Mouse (Mus musculus): ENCODE results near the gene Il2rb. TPM values are rescaled to one million over a fixed set of nuclear protein-coding genes. Genes with fewer than 3 reads are reported as not detected.

The Il2rb gene
- 2.0 and 2.1 TPM in 2 replicates for polyA plus RNA-seq (2015; fragmentation: Nextera tagmentation; extraction: Ambion mirVana)

- no peak for ATAC-seq
- WGBS (ENCODE audit: insufficient replicate concordance): 73% methylated on average over 10 of the region's 11 CpGs
- H3K27me3 ChIP-seq (ENCODE audit: insufficient read depth, low read length): no peaks in the 10 kb centered on the region
These were observed at the start of gene Il2rb for GRCm38 (mm10) chr15:78494968-78495406. Gene Il2rb, minus strand, starts transcription at chr15:78495271.

GRCm38 (mm10) chr15:78544561-78545001, 49.5 kb upstream of the Il2rb start, which contains the start of gene Sstr3:
Gene Sstr3, minus strand, starts transcription at chr15:78544685.
- Histone ChIP-seq H3K4me3 (ENCODE audit: low read depth, low read length) (no peak within 1 kb of the TSS), H3K27me3 (ENCODE audit: insufficient read depth, low read length) (0 out of 2 replicates have a peak, but pooled peaks cover 4% of the 10 kb centered on the region), H3K4me1 (ENCODE audit: insufficient read depth) (0 out of 2 replicates have a peak, but pooled peaks cover 9% of the 10 kb centered on the region), H3K9me3 (ENCODE audit: low read length) (no peaks in the 10 kb centered on the region), H3K36me3 (replicated peaks; ENCODE audit: insufficient read depth, low read length) (no peaks in the 10 kb centered on the region), H3K9ac (replicated peaks) (no peak within 1 kb of the TSS), H3K27ac (ENCODE audit: low read depth) (no peak within 1 kb of the TSS), H3K4me2 (ENCODE audit: low read depth, low read length) (no peak within 1 kb of the TSS)
- 13% methylated on average over 14 of the region's 14 CpGs for WGBS (ENCODE audit: insufficient replicate concordance)
- DNase-seq (no peak), ATAC-seq (no peak)
- no peak for TF ChIP-seq CTCF (IDR thresholded peaks at IDR 0.05; ENCODE audit: low read depth)

More at GRCm38 (mm10) chr15:78494968-78495406, at the start of gene Il2rb:
- H3K27ac ChIP-seq (ENCODE audit: low read depth): no peak within 1 kb of the TSS
- DNase-seq: no peak
- H3K9ac ChIP-seq (replicated peaks): no peak within 1 kb of the TSS
- H3K36me3 ChIP-seq (replicated peaks; ENCODE audit: insufficient read depth, low read length): no peaks in the 10 kb centered on the region
- H3K4me3 ChIP-seq (ENCODE audit: low read depth, low read length): no peak within 1 kb of the TSS
- no peak within 1 kb of the TSS for H3K4me2 ChIP-seq (ENCODE audit: low read depth, low read length)
- no peak for TF ChIP-seq CTCF (IDR thresholded peaks at IDR 0.05; ENCODE audit: low read depth)
- TF ChIP-seq EP300 (IDR thresholded peaks at IDR 0.05; ENCODE audit: low read depth): no peak
- no peaks in the 10 kb centered on the region for H3K9me3 ChIP-seq (ENCODE audit: low read length)
- no peaks in the 10 kb centered on the region for H3K4me1 ChIP-seq (ENCODE audit: insufficient read depth)

- Histone ChIP-seq H3K4me3 (ENCODE audit: low read depth, low read length) (no peak overlapping the region), H3K27me3 (ENCODE audit: insufficient read depth, low read length) (0 out of 2 replicates have a peak, but pooled peaks cover 4% of the 10 kb centered on the region)
These were observed 49.0 kb upstream of the Il2rb start for GRCm38 (mm10) chr15:78544041-78544440.

GRCm38 (mm10) chr15:78542767-78543303, 47.8 kb upstream of the Il2rb start:
- 0 out of 2 replicates have a peak, but pooled peaks cover 3% of the 10 kb centered on the region for H3K4me1 ChIP-seq (ENCODE audit: insufficient read depth)
- H3K9me3 ChIP-seq (ENCODE audit: low read length): no peaks in the 10 kb centered on the region
- H3K4me2 ChIP-seq (ENCODE audit: low read depth, low read length): no peak overlapping the region
- DNase-seq: no peak
- ATAC-seq: no peak
- WGBS (ENCODE audit: insufficient replicate concordance): 64% methylated on average over 7 of the region's 7 CpGs
- no peak overlapping the region for H3K4me3 ChIP-seq (ENCODE audit: low read depth, low read length)
- 0 out of 2 replicates have a peak, but pooled peaks cover 4% of the 10 kb centered on the region for H3K27me3 ChIP-seq (ENCODE audit: insufficient read depth, low read length)
- no peak overlapping the region for H3K27ac ChIP-seq (ENCODE audit: low read depth)
- H3K36me3 ChIP-seq (replicated peaks; ENCODE audit: insufficient read depth, low read length): no peaks in the 10 kb centered on the region
- TF ChIP-seq CTCF (IDR thresholded peaks at IDR 0.05; ENCODE audit: low read depth) (no peak), EP300 (IDR thresholded peaks at IDR 0.05; ENCODE audit: low read depth) (no peak)
- no peak overlapping the region for H3K9ac ChIP-seq (replicated peaks)

More at GRCm38 (mm10) chr15:78544041-78544440, 49.0 kb upstream of the Il2rb start:
- no peak for TF ChIP-seq EP300 (IDR thresholded peaks at IDR 0.05; ENCODE audit: low read depth)
- no peak for TF ChIP-seq CTCF (IDR thresholded peaks at IDR 0.05; ENCODE audit: low read depth)
- Histone ChIP-seq H3K4me1 (ENCODE audit: insufficient read depth) (0 out of 2 replicates have a peak, but pooled peaks cover 9% of the 10 kb centered on the region), H3K4me2 (ENCODE audit: low read depth, low read length) (no peak overlapping the region), H3K36me3 (replicated peaks; ENCODE audit: insufficient read depth, low read length) (no peaks in the 10 kb centered on the region), H3K9ac (replicated peaks) (no peak overlapping the region), H3K9me3 (ENCODE audit: low read length) (no peaks in the 10 kb centered on the region), H3K27ac (ENCODE audit: low read depth) (no peak overlapping the region)
- ATAC-seq (no peak), DNase-seq (no peak)
- WGBS (ENCODE audit: insufficient replicate concordance): 74% methylated on average over 15 of the region's 15 CpGs

GRCm38 (mm10) chr15:78542098-78542766, 47.2 kb upstream of the Il2rb start:
- Histone ChIP-seq H3K4me2 (ENCODE audit: low read depth, low read length) (no peak overlapping the region), H3K27me3 (ENCODE audit: insufficient read depth, low read length) (0 out of 2 replicates have a peak, but pooled peaks cover 4% of the 10 kb centered on the region), H3K27ac (ENCODE audit: low read depth) (no peak overlapping the region), H3K9me3 (ENCODE audit: low read length) (no peaks in the 10 kb centered on the region), H3K4me1 (ENCODE audit: insufficient read depth) (0 out of 2 replicates have a peak, but pooled peaks cover 3% of the 10 kb centered on the region), H3K9ac (replicated peaks) (no peak overlapping the region), H3K36me3 (replicated peaks; ENCODE audit: insufficient read depth, low read length) (no peaks in the 10 kb centered on the region), H3K4me3 (ENCODE audit: low read depth, low read length) (no peak overlapping the region)
- ATAC-seq (no peak), DNase-seq (no peak)
- TF ChIP-seq EP300 (IDR thresholded peaks at IDR 0.05; ENCODE audit: low read depth): no peak
- TF ChIP-seq CTCF (IDR thresholded peaks at IDR 0.05; ENCODE audit: low read depth): no peak
- 84% methylated on average over 3 of the region's 3 CpGs for WGBS (ENCODE audit: insufficient replicate concordance)

DNA sequence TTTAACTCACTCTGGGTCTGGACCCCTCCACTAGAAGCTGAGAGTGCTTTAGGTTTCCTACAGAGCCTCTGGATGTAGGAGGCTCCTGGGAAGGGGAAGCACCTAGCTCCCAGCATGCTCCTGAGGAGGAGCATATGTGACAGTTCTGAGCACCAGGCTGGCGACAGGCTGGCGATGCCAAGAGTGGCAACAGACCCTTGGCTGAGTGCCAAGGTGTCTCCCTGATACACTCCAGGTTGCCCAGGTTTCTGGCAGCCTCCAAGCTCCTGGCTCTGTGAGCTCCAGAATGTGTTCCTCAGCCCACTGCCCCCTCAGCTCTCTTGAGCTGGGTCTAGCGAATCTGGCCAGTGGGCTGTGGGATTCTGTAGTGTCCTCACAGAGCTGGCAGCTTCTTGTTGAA, 46.5 kb upstream of the Il2rb start:
- no peak overlapping the region for H3K27ac ChIP-seq (ENCODE audit: low read depth)
- no peak overlapping the region for H3K4me3 ChIP-seq (ENCODE audit: low read depth, low read length)
- no peak overlapping the region for H3K9ac ChIP-seq (replicated peaks)
- DNase-seq (no peak), ATAC-seq (no peak)
- WGBS (ENCODE audit: insufficient replicate concordance): 67% methylated on average over 3 of the region's 3 CpGs
- H3K4me1 ChIP-seq (ENCODE audit: insufficient read depth): 0 out of 2 replicates have a peak, but pooled peaks cover 3% of the 10 kb centered on the region
- H3K4me2 ChIP-seq (ENCODE audit: low read depth, low read length): no peak overlapping the region
- no peaks in the 10 kb centered on the region for H3K36me3 ChIP-seq (replicated peaks; ENCODE audit: insufficient read depth, low read length)
- 0 out of 2 replicates have a peak, but pooled peaks cover 4% of the 10 kb centered on the region for H3K27me3 ChIP-seq (ENCODE audit: insufficient read depth, low read length)
- TF ChIP-seq EP300 (IDR thresholded peaks at IDR 0.05; ENCODE audit: low read depth) (no peak), CTCF (IDR thresholded peaks at IDR 0.05; ENCODE audit: low read depth) (no peak)
- H3K9me3 ChIP-seq (ENCODE audit: low read length): no peaks in the 10 kb centered on the region

Measured in liver, postnatal 0 days (tissue).